Mouse (Mus musculus): ENCODE measurements around the gene Git2. TPM values are rescaled to one million over a fixed set of nuclear protein-coding genes. Genes with fewer than 3 reads are reported as not detected.

Git2 gene
- 122 TPM for polyA plus RNA-seq (2017; shearing (Covaris generic))

DNA sequence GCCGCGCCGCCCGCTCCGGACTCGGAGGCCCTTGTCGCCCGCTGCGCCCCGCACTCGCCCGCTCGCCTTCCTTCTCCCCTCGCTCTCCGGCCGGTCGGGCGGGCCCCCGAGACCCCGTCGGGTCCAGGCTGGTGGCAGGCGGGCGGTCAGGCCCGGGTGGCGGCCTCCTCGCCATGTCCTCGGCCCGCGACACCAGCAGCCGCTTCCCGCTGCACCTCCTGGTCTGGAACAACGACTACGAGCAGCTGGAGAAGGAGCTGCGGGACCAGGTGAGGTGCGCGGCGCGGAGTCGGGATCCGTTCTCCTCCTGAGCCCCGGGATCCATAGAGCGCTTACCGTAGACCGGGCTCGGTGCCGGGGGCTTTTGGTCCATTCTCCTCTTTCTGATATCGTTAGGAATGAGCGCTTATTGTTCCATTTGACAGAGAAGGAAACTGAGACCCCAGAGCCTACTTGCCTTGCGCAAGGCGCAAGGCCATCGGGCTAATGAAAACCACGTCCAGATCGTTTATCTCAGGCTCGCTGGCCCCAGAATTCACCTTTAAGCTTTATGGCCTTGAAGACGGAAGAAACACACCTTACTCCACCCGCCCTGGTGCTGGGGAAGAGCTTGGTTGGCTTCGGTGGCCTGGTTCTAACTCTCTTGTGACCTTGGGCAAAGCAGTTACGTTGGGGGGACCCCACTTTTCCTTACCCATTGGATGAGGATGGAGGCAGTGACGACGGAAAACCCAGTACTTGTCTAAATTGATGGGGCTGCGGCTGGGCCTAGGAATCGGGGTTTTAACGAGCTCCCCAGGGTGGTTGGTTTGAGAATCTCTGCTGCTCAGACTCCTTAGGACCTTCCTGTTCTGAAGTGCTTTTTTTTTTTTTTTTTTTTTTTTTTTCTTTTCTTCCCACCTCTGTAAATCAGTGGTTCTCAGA lies at the start of gene Git2:
Gene Git2, minus strand, starts transcription at position 462 of the 924 bp plus-strand sequence.

DNA sequence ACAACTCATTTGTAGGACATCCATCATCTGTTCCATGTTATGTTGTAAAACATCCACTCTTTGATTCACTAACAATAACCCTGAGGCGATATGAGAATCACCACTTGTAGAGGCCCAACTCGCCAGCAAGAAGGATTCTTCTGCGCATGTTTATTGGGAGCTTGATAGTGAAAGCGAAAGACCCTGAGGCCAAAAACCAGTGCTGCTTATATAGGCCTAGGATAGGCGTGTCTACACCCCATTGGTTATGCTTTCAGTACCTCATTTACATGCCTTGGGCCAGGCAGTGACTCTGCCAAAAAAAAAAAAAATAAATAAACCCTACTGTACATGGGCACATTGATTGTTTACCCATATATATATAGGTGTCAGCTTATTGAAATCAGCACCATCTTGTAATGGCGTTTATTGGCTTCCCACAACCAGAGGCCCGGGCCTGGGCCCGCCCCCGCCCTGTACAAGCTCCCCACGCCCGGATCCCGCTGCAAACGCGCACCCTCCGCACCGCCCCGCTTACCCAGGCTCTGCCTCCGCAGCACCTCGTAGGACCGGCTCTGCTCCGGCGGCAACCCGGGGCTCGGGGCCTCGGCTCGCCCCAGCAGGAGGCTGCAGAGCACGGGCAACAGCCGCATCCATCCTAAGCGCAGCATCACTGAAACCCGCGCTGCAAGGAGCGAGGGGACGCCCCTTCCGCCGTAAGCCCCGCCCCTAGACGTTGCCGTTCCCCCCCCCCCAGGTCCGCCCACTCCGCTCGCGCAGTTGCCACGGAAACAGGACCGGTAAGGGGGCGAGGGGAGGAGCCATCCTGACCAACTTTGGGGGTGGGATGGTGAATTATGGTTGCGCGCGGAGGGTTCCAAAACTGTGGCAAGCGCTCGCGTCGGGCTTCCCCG lies 47.7 kb upstream of the Git2 start, which contains the start of gene 1500011B03Rik:
Gene 1500011B03Rik, minus strand, starts transcription at position 673 of the 893 bp plus-strand sequence.

DNA sequence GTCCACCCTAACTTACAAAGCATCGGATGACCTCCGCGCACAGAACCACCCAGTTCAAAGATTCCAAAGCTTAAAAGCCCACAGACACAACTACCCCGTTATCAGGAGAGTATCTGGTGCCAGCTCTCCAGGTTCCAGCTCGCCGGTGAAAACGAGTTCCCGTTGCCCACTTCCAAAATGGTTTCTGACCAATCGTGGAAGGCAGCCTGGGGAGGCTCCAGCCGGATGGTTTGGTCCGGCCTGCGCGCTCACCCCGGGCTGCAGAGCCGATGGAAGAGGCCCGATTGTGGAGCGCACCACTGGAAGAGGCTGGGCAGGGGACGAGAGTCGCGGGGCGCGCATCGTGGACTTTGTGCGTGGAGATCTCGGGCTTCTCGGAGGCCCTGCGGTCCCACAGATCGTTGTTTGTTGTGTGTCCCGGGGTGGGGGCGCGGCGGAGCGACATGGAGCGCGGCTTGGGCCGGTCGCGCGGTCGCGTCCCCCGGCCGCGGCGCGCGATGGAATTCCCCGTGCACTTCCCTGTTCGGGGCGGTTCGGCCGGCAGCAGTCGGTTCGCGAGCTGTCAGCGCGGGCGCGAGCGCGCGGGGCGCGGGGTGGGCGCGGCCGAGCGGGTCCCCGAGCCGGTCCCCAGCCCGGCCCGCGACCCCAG lies 790 bp downstream of the Git2 start, which contains the start of gene Ankrd13a:
Gene Ankrd13a, plus strand, starts transcription at position 275 of the 649 bp plus-strand sequence.

DNA sequence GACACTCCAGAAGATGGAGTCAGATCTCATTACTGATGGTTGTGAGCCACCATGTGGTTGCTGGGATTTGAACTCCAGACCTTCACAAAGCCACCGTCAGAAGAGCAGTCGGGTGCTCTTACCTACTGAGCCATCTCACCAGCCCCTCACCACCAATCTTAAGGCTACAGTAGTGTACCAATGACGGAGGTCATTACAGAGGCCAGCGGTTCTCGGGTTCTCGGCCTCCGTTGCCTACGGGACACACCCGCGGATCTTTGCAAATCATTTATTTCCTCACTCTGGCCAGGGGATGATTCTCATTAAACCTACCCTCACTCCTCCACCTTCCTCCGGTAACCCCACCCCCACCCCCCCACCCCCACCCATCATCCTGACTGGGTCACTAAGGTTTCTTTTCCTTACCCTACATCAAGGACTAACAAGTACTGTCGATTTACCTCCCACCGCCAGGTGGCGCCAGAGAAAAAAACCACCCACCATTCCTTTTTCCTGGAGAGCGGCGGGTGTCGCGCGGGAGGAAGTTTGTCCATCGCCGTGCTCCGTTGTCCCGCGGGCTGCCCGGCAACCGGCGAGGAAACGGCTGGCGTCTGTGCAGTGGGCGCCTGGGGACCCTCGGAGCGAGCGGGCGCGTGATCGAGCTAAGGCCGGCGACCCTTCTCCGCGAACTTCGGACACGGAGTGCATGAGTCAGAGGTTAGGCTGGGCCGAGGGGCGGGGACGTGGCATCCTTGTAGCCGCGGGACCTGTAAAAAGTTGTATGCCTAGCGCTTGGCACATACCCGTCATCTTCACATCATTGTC lies 67.8 kb downstream of the Git2 start, which contains the start of gene Tchp:
Gene Tchp, plus strand, starts transcription at position 496 of the 804 bp plus-strand sequence.

GRCm38 (mm10) chr5:114690633-114691567 lies 84.4 kb downstream of the Git2 start, which contains the start of gene Gltp:
Gene Gltp, minus strand, starts transcription at chr5:114690984.

Other genes starting within 250 kb of the Git2 start
- 1.6 TPM for gene Fam222a, start 207.5 kb downstream of the Git2 start, polyA plus RNA-seq (2017; shearing (Covaris generic))
- 1.1 TPM for gene Trpv4, start 117.1 kb downstream of the Git2 start, polyA plus RNA-seq (2017; shearing (Covaris generic))
- 157 TPM for gene Gltp, start 84.5 kb downstream of the Git2 start, polyA plus RNA-seq (2017; shearing (Covaris generic))
- 13.0 TPM for gene Tchp, start 67.8 kb downstream of the Git2 start, polyA plus RNA-seq (2017; shearing (Covaris generic))
- gene Ankrd13a, start 840 bp downstream of the Git2 start, polyA plus RNA-seq (2017; shearing (Covaris generic)), result 136 TPM
- 38.9 TPM for gene 1500011B03Rik, start 48.0 kb upstream of the Git2 start, polyA plus RNA-seq (2017; shearing (Covaris generic))
- not detected for gene 4930519G04Rik, start 78.1 kb upstream of the Git2 start, polyA plus RNA-seq (2017; shearing (Covaris generic))
- not detected for gene Gm9936, start 83.2 kb upstream of the Git2 start, polyA plus RNA-seq (2017; shearing (Covaris generic))
- gene Oasl2, start 121.4 kb upstream of the Git2 start, polyA plus RNA-seq (2017; shearing (Covaris generic)), result 15.3 TPM
- gene Oasl1, start 147.7 kb upstream of the Git2 start, polyA plus RNA-seq (2017; shearing (Covaris generic)), result 5.3 TPM
- gene 2210016L21Rik, start 166.6 kb upstream of the Git2 start, polyA plus RNA-seq (2017; shearing (Covaris generic)), result 20.4 TPM
- gene Hnf1a, start 195.6 kb upstream of the Git2 start, polyA plus RNA-seq (2017; shearing (Covaris generic)), result not detected
- gene Sppl3, start 235.6 kb upstream of the Git2 start, polyA plus RNA-seq (2017; shearing (Covaris generic)), result 52.0 TPM

Data from effector memory CD4-positive, alpha-beta T cell, adult 5 months (primary cell).